Mouse (Mus musculus): Measurements from ENCODE around the gene Ywhag.

- no peak for TF ChIP-seq GATA1 (IDR thresholded peaks at IDR 0.05; ENCODE audit: borderline replicate concordance, low read length)
- TF ChIP-seq FLI1 (IDR thresholded peaks at IDR 0.05; ENCODE audit: low read length), result no peak
These were observed 30.8 kb downstream of the Ywhag start for GRCm38 (mm10) chr5:135903551-135904151.
